Mouse (Mus musculus) olfactory bulb, adult 2 months (tissue): ENCODE results near the gene Abca1.

Experiments used
- CTCF ChIP-seq: fragments of 200-500 bp; IDR thresholded peaks from 2 replicates; pipeline ENCODE4 v1.5.1; 2012; ENCODE audit warnings: low read depth, mild to moderate bottlenecking, low read length, moderate library complexity; ENCODE audit not compliant: insufficient read depth
- POLR2A ChIP-seq: fragments of 200-500 bp; IDR thresholded peaks from 2 replicates; pipeline ENCODE4 v1.6.1; 2012; ENCODE audit warnings: mild to moderate bottlenecking, low read depth, low read length, moderate library complexity; ENCODE audit not compliant: insufficient read depth

DNA sequence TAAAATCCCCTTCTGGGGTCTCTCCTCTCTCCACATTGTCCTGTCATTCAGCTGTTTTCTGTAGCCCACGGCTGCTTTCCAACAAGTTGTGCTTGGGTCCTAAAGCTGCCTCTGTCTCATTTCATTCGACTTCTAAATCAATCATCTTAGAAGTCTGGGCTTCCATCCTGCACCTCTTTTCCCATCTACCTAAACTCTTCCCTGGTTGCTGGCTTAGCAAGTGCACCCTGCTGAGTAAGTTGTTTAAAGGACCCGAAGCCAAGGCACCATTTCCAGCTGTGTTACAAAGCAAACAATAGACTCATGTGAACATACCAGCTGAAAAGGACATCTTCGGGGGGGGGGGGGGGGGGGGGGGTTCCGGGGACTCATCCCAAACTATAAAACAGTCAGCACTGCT lies 7.0 kb downstream of the Abca1 start:
- TF ChIP-seq POLR2A (no peak), CTCF (no peak)
